Mouse (Mus musculus) hindbrain, embryonic 10.5 days (tissue): ENCODE measurements around the gene Dmrta2. TPM values are rescaled to one million over a fixed set of nuclear protein-coding genes. Genes with fewer than 3 reads are reported as not detected.

Experiments used
- DNase-seq: peaks from one replicate; pipeline ENCODE4 v3.0.0-alpha.2; 2017; ENCODE audit warnings: low spot score
- H3K27ac ChIP-seq: fragments of 300-500 bp; sonication (generic); 2 replicates; pipeline ENCODE4 v1.5.1; 2016; ENCODE audit warnings: mild to moderate bottlenecking, moderate library complexity
- H3K27me3 ChIP-seq: fragments of 300-500 bp; sonication (generic); 2 replicates; pipeline ENCODE4 v1.6.1; 2016; ENCODE audit warnings: mild to moderate bottlenecking; ENCODE audit not compliant: poor library complexity, insufficient read depth, severe bottlenecking
- H3K36me3 ChIP-seq: fragments of 300-500 bp; sonication (generic); 2 replicates; pipeline ENCODE4 v1.6.1; 2016; ENCODE audit warnings: mild to moderate bottlenecking, moderate library complexity
- H3K4me1 ChIP-seq: fragments of 300-500 bp; sonication (generic); replicated peaks from 2 replicates; pipeline ENCODE4 v1.6.1; 2016; ENCODE audit warnings: mild to moderate bottlenecking
- H3K4me3 ChIP-seq: fragments of 300-500 bp; sonication (generic); 2 replicates; pipeline ENCODE4 v1.5.1; 2016; ENCODE audit warnings: mild to moderate bottlenecking, moderate library complexity
- H3K9me3 ChIP-seq: fragments of 300-500 bp; sonication (generic); 2 replicates; pipeline ENCODE4 v1.6.1; 2016; ENCODE audit warnings: mild to moderate bottlenecking, moderate library complexity
- WGBS: fragments of 180-500 bp; shearing (Covaris S2); methylation state at CpG from one replicate; pipeline ENCODE4 v1.1.7; 2016; 5-methylcytosine and 5-hydroxymethylcytosine counted together
- polyA plus RNA-seq: library from polyadenylated mRNA; unstranded; fragments of >200 nt; fragmentation: Nextera tagmentation; extraction: Ambion mirVana; gene quantifications from 2 replicates; pipeline ENCODE4 v1.2.1, GENCODE M21; 2016

Dmrta2 gene
- polyA plus RNA-seq, 1 experiment from 2014 or later: 0.41 TPM

DNA sequence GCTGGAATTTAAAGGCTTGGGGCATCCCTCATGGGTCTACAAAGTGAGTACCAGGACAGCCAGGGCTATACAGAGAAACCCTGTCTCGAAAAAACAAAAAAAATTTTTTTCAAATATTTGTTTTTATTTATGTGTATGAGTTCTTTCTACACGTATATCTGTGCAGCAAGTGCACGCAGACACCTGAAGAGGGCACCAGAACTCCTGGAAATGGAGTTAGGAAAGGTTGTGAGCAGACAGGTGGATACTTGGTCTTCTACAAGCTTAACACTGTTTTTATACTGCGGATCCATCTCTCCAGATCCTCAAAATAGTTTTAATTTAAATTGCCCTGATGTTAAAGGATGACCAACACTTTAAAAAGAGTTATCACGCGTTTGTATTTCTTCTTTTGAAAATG lies 11.4 kb downstream of the Dmrta2 start:
- no peaks in the 10 kb centered on the region for H3K9me3 ChIP-seq
- no peak for DNase-seq

DNA sequence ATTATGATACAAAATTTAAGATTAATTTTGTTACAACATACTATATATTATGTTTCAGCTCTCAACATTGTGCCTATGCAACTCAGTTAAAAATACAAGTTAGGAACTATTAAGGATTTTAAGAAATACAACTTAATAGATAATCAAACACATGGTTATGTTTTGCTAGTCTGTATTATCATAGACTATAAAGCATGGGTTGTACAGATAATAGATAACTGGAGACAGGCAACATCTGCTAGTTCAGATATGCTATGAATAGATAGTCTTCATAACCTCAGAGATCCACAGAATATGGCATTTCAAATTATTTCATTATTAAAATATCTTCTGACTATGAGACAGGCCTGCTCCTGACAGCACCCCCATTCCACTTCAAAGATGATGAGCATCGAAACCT lies 28.2 kb downstream of the Dmrta2 start:
- Histone ChIP-seq H3K27me3 (no peaks in the 10 kb centered on the region), H3K27ac (no peak overlapping the region), H3K36me3 (no peaks in the 10 kb centered on the region), H3K4me1 (no peaks in the 10 kb centered on the region), H3K4me3 (no peak overlapping the region), H3K9me3 (no peaks in the 10 kb centered on the region)
- no peak for DNase-seq
- 95% methylated on average over 1 of the region's 1 CpGs for WGBS

More for the DNA sequence above, 11.4 kb downstream of the Dmrta2 start:
- Histone ChIP-seq H3K4me3 (no peak overlapping the region), H3K4me1 (no peaks in the 10 kb centered on the region; the same call in 1 of the 2 replicates), H3K36me3 (no peaks in the 10 kb centered on the region), H3K27ac (no peak overlapping the region), H3K27me3 (peaks cover 98% of the 10 kb centered on the region)
- 36% methylated on average over 6 of the region's 6 CpGs for WGBS

DNA sequence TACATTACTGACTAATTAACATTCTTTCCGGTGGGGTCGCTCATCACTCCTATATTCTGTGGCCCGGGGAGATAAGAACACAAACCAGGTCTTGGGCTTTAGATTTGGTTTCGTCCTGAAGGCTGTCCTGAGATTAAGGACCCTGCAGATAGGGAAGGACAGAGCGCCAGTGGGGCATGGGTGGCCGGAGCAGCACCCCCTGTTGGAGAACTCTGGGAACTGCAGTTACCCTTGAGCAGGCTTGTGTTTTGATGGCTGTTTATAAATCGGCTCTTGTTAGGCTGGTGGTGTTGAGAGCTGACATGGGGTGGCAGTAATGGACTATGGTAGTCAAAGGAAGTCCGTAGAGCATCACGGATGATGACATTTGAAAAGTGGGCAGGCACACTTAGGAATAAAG lies 41.3 kb downstream of the Dmrta2 start:
- peak; percentile 30 for DNase-seq
- WGBS: 47% methylated on average over 9 of the region's 9 CpGs
- H3K4me3 ChIP-seq: no peak overlapping the region
- no peaks in the 10 kb centered on the region for H3K36me3 ChIP-seq
- peaks cover 13% of the 10 kb centered on the region; the same call in 1 of the 2 replicates for H3K4me1 ChIP-seq
- peaks cover 40% of the 10 kb centered on the region for H3K27me3 ChIP-seq
- no peaks in the 10 kb centered on the region for H3K9me3 ChIP-seq
- no peak overlapping the region for H3K27ac ChIP-seq

DNA sequence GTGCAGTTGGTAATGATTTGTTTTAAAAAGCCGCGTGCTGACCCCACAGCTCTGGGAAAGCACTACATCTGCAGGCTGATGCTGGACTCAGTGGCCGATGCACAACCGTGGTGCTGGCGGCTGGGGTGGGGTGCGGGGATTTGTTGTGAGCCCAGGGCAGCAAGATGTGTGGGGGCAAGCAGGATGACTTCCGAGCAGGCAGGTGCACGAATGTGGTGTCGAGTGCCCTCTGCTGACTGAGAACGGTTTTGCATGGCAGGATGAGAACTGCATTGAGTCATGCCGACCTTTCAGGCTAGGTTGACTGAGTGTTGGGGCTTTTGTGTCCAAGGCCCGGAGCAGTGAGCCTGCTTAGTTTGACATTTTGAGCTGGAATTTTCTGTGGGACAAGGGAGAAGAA lies 42.4 kb downstream of the Dmrta2 start:
- Histone ChIP-seq H3K4me3 (peak overlapping the region; percentile 36; the same call in 1 of the 2 replicates), H3K27me3 (peaks cover 40% of the 10 kb centered on the region), H3K27ac (0 out of 2 replicates have a peak overlapping the region, but pooled peaks have one; percentile 40)

DNA sequence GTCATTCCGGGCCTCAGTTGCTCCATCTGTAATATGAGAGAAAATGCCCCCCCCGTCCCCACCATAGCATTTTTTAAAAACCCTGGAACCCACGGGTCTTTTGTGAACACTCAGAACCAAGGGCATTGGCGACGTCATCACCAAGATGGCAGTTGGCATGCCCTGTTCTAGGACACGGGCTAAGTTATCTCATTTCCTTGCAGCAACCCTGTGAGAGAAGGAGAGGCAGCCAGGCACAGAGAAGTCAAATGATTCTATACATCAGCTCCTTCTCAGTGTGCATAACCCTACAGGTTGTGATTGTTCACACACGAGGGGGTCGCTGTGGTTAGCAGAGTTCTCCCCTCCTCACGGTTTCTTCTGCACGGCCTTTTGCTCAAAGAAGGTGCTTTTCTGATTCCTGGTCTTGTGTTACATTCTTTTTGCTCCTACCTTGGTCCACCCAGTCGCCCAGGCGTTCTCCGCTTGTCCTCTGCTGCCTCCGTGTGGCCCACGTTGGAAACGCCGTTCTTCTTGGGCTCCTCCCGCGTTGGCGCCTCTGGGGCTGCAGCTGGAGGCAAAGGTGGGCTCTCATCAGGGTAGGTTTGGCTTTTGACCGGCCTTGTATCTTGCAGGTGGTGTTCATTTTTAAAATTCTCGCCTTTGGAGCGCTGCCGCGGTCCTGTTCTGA lies 44.2 kb downstream of the Dmrta2 start:
- H3K4me1 ChIP-seq: peaks cover 16% of the 10 kb centered on the region; the same call in 1 of the 2 replicates
- peaks cover 40% of the 10 kb centered on the region for H3K27me3 ChIP-seq
- H3K4me3 ChIP-seq: no peak overlapping the region
- H3K36me3 ChIP-seq: no peaks in the 10 kb centered on the region
- DNase-seq: peak; percentile 84
- no peak overlapping the region for H3K27ac ChIP-seq
- no peaks in the 10 kb centered on the region for H3K9me3 ChIP-seq
- 17% methylated on average over 25 of the region's 25 CpGs for WGBS

More for the DNA sequence above, 42.4 kb downstream of the Dmrta2 start:
- WGBS: 15% methylated on average over 12 of the region's 12 CpGs
- H3K4me1 ChIP-seq: peaks cover 16% of the 10 kb centered on the region; the same call in 1 of the 2 replicates
- no peaks in the 10 kb centered on the region for H3K9me3 ChIP-seq
- H3K36me3 ChIP-seq: no peaks in the 10 kb centered on the region
- peak; percentile 84 for DNase-seq

DNA sequence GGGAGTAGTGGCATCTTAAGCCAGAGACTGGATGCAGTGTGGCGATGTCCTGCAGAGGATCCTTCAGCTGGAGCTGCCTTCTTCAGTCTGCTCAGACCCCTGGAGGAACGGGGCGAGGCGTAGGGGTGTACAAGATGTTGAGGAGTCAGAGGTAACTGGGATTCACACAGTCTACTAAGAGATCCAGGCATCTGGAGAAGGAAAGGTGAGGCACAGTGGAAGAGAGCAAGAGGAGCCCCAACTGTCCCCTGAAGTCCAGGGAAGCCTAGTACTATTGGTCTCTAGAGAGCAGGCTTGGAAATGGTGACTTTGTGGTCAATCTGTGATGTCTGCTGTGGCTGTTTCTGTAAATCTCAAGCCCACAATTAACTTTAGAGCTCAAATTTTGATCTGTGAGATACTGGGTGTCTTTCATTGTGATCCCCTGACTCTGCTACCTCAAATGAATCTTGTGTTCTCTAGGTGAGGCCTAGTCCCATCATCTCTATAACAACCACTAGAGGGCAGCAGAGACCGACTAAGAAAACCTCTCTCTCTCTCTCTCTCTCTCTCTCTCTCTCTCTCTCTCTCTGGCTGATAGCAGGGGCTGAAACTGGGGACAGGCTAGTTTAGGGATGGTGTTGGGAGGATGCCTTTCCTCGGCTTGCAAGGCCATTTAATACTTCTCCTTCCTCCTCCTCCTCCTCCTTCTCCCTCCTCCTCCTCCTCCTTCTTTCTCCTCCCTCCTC lies 50.8 kb downstream of the Dmrta2 start:
- 58% methylated on average over 6 of the region's 6 CpGs for WGBS
- Histone ChIP-seq H3K27me3 (peaks cover 13% of the 10 kb centered on the region; the same call in 1 of the 2 replicates), H3K4me3 (no peak overlapping the region), H3K4me1 (0 out of 2 replicates have a peak, but pooled peaks cover 3% of the 10 kb centered on the region), H3K36me3 (no peaks in the 10 kb centered on the region), H3K9me3 (no peaks in the 10 kb centered on the region), H3K27ac (no peak overlapping the region)
- peak; percentile 37 for DNase-seq

DNA sequence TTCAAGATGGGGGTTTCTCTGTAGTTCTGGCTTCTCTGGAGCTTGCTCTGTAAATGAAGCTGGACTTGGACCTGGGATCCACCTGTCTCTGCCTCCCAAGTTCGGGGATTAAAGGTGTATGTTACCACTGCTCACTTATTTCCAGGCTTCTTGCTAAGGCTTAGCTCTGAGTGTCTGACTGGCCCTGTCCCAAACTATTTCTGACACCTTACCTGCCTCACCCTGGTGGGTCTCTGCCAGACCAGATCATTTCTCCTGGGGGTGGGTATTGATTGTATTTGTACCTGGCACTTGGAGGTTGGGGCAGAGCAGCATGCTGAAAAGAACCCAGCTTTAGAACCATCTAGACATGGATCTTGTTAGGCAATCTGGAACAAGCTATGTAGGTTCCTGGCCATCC lies 51.6 kb downstream of the Dmrta2 start:
- no peak overlapping the region for H3K27ac ChIP-seq
- WGBS: 90% methylated on average over 1 of the region's 1 CpGs
- peaks cover 13% of the 10 kb centered on the region; the same call in 1 of the 2 replicates for H3K27me3 ChIP-seq
- no peaks in the 10 kb centered on the region for H3K9me3 ChIP-seq
- 0 out of 2 replicates have a peak, but pooled peaks cover 2% of the 10 kb centered on the region for H3K4me1 ChIP-seq
- DNase-seq: no peak
- H3K4me3 ChIP-seq: no peak overlapping the region
- no peaks in the 10 kb centered on the region for H3K36me3 ChIP-seq
